Mouse (Mus musculus) layer of hippocampus, adult 9-11 months (tissue): Measurements from ENCODE around the gene Arfgef3.

Experiments used
- DNase-seq: peaks from one replicate; pipeline ENCODE4 v3.0.0; 2022

The Arfgef3 gene

DNA sequence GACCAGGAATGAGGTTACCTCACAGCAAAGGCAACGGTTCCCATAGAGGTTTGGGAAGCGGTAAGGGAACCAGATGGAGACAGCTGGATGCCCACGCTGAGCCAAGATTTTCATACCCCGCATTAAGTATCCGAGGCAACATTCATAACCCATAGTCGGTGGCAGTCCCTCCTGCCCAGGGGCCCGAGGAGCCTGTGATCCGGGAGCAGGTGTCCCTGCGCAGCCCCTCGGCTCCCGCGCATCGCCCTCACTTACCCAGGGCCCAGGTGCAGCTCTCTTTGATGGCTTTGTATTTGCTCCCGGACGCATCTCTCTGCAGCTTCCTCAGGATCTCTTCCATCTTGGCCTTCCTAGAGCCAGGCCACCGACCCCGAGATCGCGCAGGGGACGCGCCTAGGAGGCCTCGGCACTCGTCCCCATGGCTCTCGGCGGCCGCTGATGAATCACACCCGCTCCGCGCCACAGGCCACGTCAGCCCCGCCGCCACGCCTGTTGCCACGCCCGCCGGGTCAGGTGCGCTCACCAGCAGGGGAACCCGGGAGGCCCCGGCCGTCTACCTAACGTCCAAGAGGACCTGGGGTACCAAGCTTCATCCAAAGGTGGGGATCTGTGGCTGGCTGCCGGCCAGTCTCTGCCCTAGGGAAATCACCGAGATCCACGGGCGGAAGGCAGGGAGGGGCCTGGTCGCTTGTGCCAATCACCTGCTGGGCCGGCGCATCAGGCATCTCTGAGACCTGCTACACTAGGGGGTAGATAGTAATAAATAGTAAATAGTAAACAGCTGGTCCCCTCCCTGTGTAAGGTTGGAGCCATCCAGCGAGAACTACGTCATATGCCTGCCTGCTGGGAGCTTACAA, at the start of gene Arfgef3:
Arfgef3 (minus strand) TSS at position 664 of the 857 bp plus-strand sequence.
- peak; percentile 71 for DNase-seq

DNA sequence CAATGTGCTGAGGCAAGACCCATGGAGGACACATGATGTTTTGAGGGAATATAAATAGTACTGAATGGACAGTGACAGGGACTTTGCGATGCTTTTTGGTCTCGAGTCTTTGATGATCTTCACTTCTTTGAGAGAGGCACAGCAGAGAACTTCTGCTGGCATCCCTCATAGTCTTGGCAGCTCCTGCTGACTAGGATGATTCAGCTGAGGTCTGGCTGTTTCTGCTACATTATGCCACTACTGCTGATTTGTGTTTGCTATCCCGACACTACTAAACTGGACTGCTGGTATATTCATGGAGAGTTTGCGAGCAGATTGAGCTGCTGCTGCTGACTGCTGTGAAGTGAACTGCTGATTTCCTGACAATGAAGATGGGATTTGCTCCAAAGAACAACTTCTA, 46.3 kb upstream of the Arfgef3 start:
- peak; percentile 14 for DNase-seq

DNA sequence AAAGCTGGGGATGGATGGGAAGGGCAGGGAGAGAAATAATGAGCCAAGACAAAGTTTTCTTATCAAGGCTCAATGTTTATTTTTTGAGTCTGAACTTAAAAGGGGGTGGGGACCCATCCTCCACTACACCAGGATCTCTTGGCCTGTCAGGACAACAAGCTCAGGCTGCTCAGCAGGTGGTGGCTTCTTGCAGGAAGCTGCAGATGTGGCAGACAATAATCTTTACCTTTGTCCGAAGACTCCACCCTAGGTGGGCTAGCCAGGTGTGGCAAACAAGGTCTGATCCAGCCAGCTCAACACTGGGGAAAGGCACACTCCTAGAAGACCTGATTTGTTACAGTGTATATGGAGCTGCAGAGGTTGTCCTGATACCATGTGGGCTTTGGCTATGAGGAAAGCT, 44.9 kb upstream of the Arfgef3 start:
- DNase-seq, result no peak

DNA sequence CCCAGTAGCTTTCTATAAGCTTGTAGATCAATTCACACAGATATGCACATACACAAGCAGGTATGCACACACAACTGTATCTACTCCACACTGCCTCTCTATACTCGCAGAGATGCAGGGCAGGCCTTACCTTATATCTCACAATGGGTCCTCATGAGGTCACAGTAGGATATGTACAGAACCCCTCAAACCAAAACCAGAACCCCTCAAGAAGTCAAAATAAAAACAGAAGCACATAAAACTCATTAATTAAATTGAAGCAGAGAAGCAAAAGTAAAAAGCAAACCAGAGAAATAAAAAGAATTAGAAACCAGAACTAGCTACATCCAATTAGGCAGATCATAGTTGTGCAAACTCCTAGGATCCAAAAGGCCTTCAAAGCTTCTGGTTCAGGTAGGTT, 42.9 kb upstream of the Arfgef3 start, which contains the start of gene Gm4922:
Gm4922 (minus strand) TSS at position 101 of the 400 bp plus-strand sequence.
- no peak for DNase-seq

DNA sequence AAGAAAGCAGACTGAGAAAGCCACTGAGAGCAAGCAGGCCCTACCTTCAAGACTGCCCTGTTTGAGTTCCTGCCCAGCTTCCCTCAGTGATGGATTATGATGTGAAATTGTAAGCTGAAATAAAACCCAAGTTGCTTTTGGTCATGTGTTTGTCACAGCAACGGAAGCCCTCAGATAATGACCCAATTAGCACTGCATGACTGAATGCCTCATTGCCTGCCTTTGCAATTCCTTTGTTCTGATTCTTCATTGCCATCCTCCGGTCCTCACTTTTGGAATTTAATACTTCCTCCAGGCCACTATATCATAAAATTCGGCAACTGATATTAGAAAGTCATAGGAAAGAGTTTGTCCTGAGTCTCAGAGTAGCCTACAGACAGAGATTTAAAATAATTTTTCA, 33.8 kb upstream of the Arfgef3 start:
- DNase-seq, result no peak

DNA sequence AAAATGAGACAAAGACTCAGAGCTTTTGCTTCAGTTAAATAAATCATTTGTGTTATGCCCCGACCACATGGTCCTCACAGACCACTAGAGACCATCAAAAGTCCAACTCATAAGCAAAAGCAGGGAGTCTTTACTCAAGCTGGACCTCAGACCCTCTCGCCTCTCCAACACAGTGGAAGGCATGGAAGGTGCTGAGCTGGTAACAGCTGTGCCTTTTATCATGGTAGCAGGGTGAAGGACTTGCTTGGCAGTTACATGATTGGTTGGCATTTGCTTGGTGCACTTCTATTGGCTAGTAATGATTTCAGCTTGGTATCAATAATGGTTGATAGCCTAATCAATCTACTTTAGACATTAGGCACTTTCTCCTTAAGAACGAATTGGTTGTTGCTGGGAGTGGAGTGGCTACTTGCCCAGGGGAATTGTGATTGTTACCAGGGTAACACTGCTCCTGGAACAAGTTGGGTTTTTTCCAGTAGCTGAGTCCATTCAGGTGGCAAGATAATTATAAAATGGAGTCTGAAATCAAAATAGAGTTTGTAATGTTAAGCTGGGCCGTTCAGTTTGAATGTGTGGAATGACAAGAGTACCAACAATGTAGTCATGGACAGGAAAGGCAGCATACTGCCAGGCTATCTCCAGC, 28.9 kb upstream of the Arfgef3 start:
- no peak for DNase-seq

DNA sequence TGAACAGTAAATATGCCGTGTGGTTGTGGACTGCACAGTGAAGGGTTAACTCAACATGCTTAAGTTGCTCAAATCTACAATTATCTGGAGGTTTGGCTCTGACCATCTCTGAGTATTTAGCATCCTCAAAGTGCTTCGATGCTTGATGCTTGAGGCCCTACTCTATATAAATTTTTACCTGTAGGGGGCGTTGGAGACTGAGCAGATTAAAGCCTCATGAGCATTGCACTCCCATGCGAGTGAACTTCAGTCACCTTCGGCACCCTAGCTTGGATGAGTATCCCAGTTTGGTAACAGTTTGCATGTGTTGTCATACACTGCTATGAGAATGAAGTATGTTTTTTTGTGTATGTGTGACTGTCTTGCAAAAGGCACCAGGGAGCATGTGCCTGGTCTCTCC, 26.2 kb upstream of the Arfgef3 start:
- DNase-seq, result no peak

DNA sequence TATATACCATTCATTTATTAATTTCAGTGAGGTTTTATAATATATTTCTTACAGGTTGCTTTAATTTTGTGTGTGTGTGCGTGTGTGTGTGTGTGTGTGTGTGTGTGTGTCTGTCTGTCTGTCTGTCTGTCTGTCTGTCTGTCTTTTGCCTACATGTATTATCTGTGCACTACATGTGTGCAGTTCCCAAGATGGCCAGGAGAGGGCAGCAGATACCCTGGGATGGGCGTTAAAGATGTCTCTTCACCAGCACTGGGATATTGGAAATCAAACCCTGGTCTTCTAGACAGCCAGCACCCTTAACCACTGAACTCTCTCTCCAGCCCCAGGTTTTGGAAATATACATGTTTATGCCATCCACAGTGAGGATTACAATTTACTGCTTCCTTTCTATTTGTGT, 16.5 kb upstream of the Arfgef3 start:
- DNase-seq, result no peak

DNA sequence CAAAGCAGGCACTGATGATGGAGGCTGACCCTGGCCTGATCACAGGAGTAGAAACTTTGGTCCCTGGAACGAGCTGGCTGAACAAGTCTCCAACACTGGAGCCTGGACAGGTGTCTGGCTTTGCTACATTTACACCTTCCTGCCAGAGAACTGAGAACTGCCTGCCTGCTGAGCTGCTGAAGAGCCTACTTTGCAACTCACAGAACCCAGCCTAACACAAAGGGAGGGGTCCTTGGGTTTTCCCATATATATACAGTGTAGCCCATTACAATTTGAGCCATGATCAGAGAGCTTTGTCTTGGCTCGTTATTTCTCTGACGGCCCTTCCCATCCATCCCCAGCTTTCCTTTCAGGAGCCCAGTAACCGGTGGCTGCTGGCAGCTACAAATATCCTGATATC, 6.3 kb upstream of the Arfgef3 start:
- DNase-seq, result no peak

DNA sequence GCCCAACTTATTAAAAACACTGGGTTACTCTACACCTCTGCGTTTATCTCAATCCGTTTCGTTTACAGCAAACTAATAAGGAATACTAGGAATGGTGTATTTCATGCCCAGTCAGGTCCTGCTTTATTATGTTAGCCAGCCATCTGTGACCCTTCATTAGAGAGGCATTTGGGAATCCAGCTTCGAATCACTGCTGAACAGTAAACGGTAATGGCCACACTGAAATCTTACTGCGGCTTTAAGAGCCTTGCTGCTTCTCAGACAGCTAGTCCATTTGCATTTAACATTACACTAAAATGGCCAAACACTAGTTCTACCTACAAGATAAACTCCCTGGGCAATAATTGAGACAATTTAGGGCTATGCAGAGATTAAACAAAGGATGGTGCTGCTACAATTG, 1.7 kb downstream of the Arfgef3 start:
- no peak for DNase-seq

DNA sequence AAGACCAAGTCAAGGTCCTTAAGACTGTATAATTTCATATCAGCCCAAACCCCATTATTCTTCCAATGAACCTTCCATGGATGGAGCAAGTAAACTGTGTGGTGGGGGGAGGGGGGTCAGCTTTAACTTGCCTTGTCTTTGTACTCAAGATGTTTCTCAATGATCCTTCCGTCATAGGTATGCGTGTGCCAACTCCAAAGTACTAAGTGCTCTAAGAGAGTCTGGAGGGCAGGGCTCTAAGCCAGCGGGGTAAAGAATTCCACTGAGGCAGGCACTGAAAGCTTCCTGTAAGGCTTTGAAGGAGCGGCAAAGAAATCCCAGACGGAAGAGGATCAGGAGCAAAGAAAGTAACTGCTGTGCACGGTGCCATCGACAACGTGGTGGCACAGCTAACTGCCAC, 2.7 kb downstream of the Arfgef3 start:
- no peak for DNase-seq

DNA sequence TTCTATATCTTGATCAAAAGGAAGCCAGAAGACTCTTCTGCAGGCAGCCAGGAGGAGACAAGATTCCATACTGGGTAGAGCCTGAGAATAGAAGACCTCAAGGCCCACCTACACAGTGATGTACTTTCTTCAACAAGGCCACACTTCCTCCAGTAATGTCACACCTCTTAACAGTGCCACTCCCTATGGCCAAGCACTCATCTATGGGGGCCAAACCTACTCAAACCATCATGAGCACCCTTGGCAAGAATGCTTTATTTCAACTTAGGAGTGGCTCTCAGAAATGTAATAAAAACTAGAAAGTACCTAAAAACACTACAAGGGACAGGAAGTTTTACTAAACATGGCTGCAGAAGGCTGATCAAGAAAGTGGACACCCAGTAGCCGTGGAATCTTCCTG, 15.2 kb downstream of the Arfgef3 start:
- DNase-seq, result no peak

DNA sequence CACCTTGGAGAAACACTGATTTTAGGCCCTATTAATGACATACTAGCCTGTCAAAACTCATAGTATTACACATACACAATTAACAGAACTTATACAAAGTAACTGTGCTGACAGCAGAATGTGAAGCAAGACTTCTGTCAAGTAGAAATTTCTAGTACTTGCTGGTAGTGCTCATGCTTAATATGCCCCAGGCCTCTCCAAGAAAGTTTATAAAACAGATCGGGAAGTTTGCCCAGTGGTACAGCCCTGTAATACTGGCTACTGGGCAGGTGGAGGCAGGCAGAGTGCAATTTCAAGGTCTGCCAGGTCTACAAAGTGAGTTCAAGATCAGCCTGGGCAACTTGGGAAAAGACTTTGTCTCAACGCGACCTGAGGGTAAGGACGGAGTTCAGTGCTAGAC, 32.3 kb downstream of the Arfgef3 start:
- DNase-seq, result no peak

DNA sequence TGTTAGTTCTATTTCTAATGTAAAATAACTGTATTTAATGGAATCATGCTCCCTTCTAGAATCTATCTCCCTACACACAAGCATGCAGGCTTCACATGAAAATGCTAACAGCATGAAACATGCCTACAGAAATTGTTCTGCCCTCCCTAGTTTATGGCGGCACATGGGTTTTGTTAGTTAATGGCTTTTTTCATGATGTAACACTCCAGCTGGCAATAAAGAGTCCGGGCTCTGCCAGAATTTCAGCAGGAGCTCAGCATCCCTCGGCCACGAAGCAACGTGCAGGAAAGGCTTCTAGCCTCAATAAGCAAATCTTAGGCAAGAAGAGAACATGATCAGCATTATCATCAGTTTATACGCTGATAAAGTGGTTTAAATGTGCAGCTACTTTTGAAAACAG, 32.8 kb downstream of the Arfgef3 start:
- DNase-seq, result peak; percentile 56

DNA sequence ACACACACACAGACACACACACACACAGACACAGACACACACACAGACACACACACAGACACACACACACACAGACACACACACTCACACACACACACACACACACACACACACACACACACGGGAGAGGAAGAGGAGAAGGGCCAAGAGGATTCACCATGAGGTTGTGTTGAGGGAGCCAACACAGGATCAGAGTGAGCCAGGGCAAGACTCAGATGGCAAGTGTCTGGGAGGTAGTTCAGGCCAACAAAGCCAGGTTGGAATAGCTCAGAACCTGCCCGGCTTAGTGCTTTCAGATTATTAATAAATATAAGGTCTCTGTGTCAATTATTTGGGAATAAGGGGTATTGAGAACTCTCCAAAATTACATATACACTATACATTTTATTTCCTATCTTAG, 33.9 kb downstream of the Arfgef3 start:
- no peak for DNase-seq

DNA sequence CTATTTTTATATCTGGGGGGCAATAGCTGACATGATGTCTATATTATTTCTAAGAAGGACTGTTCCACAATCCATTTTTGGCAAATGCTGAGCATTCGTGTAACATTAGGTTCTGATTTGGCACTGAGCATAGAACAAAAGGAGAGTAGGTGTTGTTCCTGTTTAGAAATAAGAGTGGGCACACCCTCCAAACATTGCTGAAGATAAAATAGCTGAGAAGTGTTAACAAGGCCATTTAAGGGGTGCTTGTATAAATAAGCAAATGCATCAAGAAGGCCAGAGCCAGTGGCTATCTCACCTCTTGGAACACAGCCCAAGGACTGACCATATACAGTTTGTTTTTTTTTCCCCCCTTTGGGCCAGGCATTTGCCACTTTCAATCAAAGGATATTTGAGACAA, 35.1 kb downstream of the Arfgef3 start:
- DNase-seq, result peak; percentile 51

DNA sequence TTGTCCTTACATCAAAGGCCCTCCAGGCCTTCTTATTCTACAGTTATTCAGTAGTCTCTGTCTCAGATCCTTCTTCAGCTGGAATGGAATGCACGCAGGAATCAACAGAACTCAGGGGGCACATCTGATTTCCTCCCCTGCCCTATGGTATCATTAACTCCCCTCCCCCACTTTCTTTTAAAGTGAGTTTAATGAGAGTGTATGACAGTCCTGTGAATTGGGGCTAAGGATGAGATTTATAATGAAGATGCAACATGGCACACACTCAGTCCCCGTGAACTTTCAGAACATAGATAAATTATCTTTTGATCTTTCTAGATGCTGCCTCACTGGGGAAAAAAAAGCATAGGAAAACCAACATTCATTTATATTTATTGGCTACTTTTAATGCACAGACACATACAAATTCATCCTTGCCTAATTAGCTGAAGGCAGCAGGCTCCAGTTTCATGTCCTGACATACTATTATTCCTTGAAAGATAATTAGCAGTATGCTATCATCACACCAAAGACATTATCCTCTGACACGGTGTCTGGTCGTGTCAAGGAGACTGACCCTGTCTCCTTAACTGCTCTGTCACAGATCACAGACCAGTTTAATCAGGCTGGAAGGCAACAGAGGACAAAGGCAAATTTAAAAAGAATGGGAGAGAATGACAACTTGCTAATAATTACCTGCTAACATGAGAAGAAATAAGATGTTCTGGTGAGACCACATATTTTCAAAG, 39.2 kb downstream of the Arfgef3 start:
- DNase-seq, result no peak

DNA sequence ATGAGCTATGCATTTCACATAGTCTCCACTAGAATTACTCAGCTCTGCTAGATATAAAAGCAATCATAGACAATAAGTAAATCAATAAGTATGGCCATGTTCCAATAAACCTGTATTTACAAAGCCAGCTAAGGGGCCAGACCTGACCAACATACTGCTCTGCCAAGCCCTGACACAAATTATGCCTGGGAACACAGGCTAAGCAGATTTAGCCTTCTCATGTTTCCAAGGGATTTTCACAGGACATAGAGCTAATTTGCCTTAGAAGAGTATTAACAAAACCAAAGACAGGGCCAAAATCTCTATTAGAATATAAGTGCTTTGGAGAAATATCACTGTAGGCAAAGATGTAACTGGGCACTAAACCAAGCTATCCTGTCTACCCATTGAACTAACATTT, 42.2 kb downstream of the Arfgef3 start:
- no peak for DNase-seq

DNA sequence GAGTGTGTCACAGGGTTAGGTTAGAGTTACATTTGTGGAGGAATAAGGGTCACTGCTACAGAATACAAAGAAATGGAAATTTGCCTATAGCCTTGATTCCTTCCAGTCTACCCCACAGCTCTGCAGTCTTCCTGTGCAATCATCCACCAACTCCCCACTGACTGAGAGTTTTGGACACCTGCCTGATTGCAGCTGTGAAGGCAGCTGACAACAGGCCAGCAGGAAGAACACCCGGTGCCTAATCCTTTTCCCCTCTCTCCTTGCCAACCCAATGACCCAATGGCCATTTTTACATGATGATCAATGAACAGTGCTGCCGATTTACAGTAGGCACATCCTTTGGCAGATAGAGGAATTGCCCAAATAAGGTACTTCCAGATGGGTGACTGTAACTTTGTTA, 43.6 kb downstream of the Arfgef3 start:
- no peak for DNase-seq

DNA sequence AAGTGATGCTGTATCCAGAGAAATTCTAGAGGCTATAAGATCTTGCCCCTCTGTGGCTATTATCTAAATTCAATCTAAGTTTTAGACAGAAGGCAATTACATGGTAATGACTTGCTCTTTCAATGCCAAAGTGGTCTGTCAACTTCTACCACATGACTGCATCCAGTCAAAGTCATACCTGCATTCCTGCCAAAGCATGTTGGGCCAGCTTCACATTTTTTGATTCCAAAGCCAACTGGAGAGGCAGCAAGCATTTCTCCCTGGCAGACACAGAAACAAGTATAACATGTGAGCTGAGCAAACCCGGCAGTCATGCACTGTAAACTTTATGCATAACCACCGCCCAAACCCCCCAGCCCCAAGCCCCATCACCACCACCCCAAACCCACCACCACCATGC, 44.6 kb downstream of the Arfgef3 start:
- no peak for DNase-seq

DNA sequence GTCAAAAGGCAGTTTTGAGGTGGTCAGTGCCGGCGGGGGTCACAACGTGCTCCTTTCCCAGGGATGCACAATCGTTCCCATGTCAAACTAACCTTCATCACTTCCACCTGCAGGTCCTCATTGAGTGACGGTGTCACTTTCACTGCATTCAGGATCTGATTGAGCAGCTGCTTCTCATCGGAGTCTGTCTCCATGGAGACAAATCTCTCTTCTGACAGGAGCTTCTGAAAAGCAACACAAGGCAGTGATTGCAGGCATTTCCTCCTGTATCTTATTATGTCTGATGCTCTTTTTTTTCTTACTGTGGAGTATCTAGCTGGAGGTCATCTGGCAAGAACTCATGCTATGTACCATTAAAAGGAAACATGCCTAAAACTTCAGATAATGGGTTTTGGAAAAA, 47.3 kb downstream of the Arfgef3 start:
- DNase-seq, result no peak

DNA sequence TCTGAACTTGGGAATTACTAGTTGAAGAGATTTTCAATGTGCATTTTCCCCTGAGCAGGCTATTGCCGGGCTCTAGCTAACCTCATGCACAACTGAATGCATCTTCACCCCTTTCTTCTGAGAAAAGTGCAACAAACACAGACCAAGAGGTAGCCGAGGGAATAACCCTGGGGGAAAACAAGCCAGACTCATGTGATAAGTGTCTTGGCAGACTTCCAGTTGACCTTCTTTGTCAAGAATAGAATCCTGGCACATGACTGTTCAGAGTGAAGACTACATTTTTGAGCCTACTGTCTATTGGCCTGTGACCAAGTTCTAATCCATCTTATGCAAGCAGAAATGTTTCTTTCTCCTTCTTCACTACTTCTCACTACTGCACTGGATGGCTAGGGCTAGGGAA, 55.5 kb downstream of the Arfgef3 start:
- DNase-seq, result no peak

DNA sequence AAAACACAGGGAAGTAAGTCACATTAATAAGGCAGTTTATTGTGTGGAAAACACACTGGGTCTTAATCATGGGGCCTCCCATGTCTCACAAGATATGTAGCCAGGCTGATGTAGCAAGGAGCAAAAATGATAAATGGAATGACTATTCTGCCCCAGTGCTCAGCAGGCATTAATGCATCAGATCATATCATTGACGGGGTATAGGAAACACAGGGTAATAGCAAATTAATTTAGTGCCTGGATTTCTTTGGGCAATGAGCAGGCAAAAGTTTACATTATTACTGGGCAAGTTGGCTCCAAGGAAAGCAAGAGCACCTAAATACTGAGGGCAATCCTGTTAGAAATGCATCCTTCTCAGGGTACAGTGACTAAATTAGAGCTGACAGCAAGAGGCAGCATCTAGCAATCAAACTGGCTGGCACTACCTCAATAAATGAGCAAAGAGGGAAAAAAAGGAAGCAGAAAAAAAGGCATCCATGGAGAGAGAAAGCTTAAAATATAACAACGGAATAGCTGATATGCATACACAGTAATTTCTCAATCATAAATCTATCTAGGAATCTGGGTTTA, 62.3 kb downstream of the Arfgef3 start:
- DNase-seq, result no peak
